Mouse (Mus musculus) ovary, postnatal 36 days (tissue): ENCODE measurements around the gene Adam11.

Experiments used
- DNase-seq: peaks from one replicate; pipeline ENCODE4 v3.0.0; 2022; ENCODE audit warnings: low spot score, mixed read lengths

The Adam11 gene

GRCm38 (mm10) chr11:102827097-102827496 is 65.9 kb downstream of the Adam11 start:
- DNase-seq: no peak
